Mouse (Mus musculus) left cerebral cortex, postnatal 25 days (tissue): ENCODE measurements around the gene Xylt1. TPM values are rescaled to one million over a fixed set of nuclear protein-coding genes. Genes with fewer than 3 reads are reported as not detected.
A peak's percentile ranks its signal among the peaks of the same experiment; 100 is the strongest.

ENCODE experiments used
- DNase-seq, 2 experiments: peaks; one replicate each; pipeline ENCODE4 v3.0.0; 2022; ENCODE audit warnings: low spot score in 2 of 2, mixed read lengths in 1 of 2
- intact Hi-C: fragments of 180-260 bp; cut with DNase I; formaldehyde crosslinking; loops from one replicate; pipeline ENCODE4 v1.15.1; 2025
- total RNA-seq, 2 experiments: library from RNA; stranded (reverse); gene quantifications; 2 replicates each; pipeline ENCODE4 v1.2.3; 2021

Gene Xylt1
- total RNA-seq, 2 experiments from 2014 or later = 48.6 to 52.1 TPM

GRCm38 (mm10) chr7:117392863-117393569 is 12.2 kb downstream of the Xylt1 start:
- DNase-seq = no peak
- intact Hi-C loops = no loop called here

GRCm38 (mm10) chr7:117393976-117394375 is 13.2 kb downstream of the Xylt1 start:
- DNase-seq = no peak
- intact Hi-C loops = no loop called here

- DNase-seq = no peak
Measured at GRCm38 (mm10) chr7:117394380-117394779, 13.6 kb downstream of the Xylt1 start.

GRCm38 (mm10) chr7:117395511-117395910 is 14.7 kb downstream of the Xylt1 start:
- intact Hi-C loops = loop anchor here (5.0 kb wide), 1 partner anchor 487 kb away; no protein-coding TSS in a partner anchor
- no peak for DNase-seq

More at GRCm38 (mm10) chr7:117394380-117394779, 13.6 kb downstream of the Xylt1 start:
- intact Hi-C loops = no loop called here

GRCm38 (mm10) chr7:117397877-117398276 is 17.1 kb downstream of the Xylt1 start:
- intact Hi-C loops = loop anchor here (5.0 kb wide), 1 partner anchor 484 kb away; no protein-coding TSS in a partner anchor
- no peak for DNase-seq

GRCm38 (mm10) chr7:117399971-117400370 is 19.2 kb downstream of the Xylt1 start:
- intact Hi-C loops = loop anchor here (5.0 kb wide), 1 partner anchor 482 kb away; no protein-coding TSS in a partner anchor
- no peak for DNase-seq

- intact Hi-C loops = no loop called here
- DNase-seq = no peak
Measured at GRCm38 (mm10) chr7:117401581-117401980, 20.8 kb downstream of the Xylt1 start.

GRCm38 (mm10) chr7:117406336-117406735 is 25.6 kb downstream of the Xylt1 start:
- intact Hi-C loops = no loop called here
- DNase-seq = no peak

GRCm38 (mm10) chr7:117409268-117409988 is 28.6 kb downstream of the Xylt1 start:
- intact Hi-C loops = no loop called here
- no peak for DNase-seq

- no peak for DNase-seq
- intact Hi-C loops = no loop called here
Measured at GRCm38 (mm10) chr7:117411874-117412273, 31.1 kb downstream of the Xylt1 start.

GRCm38 (mm10) chr7:117412405-117412804 is 31.6 kb downstream of the Xylt1 start:
- DNase-seq = peak in 1 of 2 experiments; percentile 67
- intact Hi-C loops = no loop called here

GRCm38 (mm10) chr7:117414341-117415008 is 33.7 kb downstream of the Xylt1 start:
- intact Hi-C loops = no loop called here
- peak; percentile 50 to 89 for DNase-seq

- intact Hi-C loops = no loop called here
- no peak for DNase-seq
Measured at GRCm38 (mm10) chr7:117415009-117415363, 34.2 kb downstream of the Xylt1 start.

GRCm38 (mm10) chr7:117419041-117419440 is 38.3 kb downstream of the Xylt1 start:
- intact Hi-C loops = no loop called here
- no peak for DNase-seq

GRCm38 (mm10) chr7:117419846-117420245 is 39.1 kb downstream of the Xylt1 start:
- intact Hi-C loops = no loop called here
- DNase-seq = no peak

- intact Hi-C loops = no loop called here
- DNase-seq = no peak
Measured at GRCm38 (mm10) chr7:117420301-117420700, 39.5 kb downstream of the Xylt1 start.

GRCm38 (mm10) chr7:117420836-117421566 is 40.2 kb downstream of the Xylt1 start:
- no peak for DNase-seq
- intact Hi-C loops = no loop called here

- intact Hi-C loops = no loop called here
- no peak for DNase-seq
Measured at GRCm38 (mm10) chr7:117424841-117425240, 44.1 kb downstream of the Xylt1 start.

GRCm38 (mm10) chr7:117426366-117426765 is 45.6 kb downstream of the Xylt1 start:
- intact Hi-C loops = no loop called here
- no peak for DNase-seq
